9 mouse cellular contexts compared by ENCODE assay signal in the genomic region with DNA sequence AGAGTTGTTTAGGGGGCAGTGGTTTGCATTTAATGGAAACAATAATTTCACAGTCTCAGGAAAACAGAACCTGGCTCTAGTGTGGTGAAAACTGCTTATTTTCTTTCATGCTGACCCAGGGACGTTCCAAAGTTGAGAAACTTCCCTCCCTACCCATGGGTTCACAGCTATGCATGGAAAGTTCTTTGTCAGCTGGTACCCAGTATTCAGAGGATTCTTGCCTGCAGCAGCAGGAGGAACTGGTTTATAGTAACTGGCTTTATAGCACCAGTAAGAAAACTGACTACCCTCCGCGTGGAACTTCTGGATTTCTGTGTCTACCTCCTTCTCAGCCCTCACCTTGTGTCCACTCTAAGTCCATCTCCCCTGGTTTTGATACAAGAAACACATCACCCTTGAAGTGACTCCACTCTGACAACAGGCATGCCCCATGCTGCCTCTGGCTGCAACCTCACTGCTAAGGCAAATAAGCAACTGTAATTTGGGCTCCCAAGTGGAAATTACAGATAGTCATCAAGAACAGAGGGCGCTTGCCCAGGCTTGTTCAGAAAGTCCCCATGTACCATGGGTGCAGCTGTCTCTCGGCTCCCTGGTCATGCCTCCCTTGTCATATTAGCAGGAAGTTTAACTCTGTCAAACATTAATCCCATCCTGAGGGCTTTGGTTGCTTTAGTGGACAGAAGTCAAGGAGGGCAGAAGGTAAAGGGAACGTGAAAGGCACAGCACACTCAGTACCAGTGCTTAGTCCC.
DNase-seq lines count a peak whose midpoint lies in the region; ATAC-seq lines count a peak whose summit lies in the region.
"Had no signal": no experiment of that assay in that cellular context is flagged by ENCODE, and none has a peak within 500 bp of the region (broad histone marks: within the 10 kb centered on the region; RNA-seq: fewer than 3 reads in every experiment).

No protein-coding gene starts in this region.

- H3K9me3 ChIP-seq in embryonic facial prominence, embryonic 15.5 days (replicated peaks): no peaks in the 10 kb centered on the region
- H3K9me3 ChIP-seq in hindbrain, embryonic 16.5 days (ENCODE audit: control insufficient read depth, low read length): no peaks in the 10 kb centered on the region

- DNase-seq in Muller cell, postnatal 12 days (ENCODE audit: inconsistent ontology term): peak; percentile 38
- DNase-seq in kidney, postnatal 36 days: peak; percentile 72 to 92
- no peak for DNase-seq in right cerebral cortex, adult 2 months (ENCODE audit: low spot score in 2 of 2)
- no peak for DNase-seq in layer of hippocampus, adult 8-10 months (ENCODE audit: low spot score in 2 of 2)

- WGBS in embryonic facial prominence, embryonic 15.5 days: 48% methylated on average over 6 of the region's 6 CpGs
- 84% methylated on average over 6 of the region's 6 CpGs for WGBS in hindbrain, embryonic 16.5 days

- H3K9ac ChIP-seq in embryonic facial prominence, embryonic 15.5 days: no peak overlapping the region
- H3K9ac ChIP-seq in hindbrain, embryonic 16.5 days (ENCODE audit: low read depth, low read length): no peak overlapping the region

- no peaks in the 10 kb centered on the region for H3K27me3 ChIP-seq in embryonic facial prominence, embryonic 15.5 days
- H3K27me3 ChIP-seq in hindbrain, embryonic 16.5 days (replicated peaks; ENCODE audit: control insufficient read depth, insufficient read depth, low read length): no peaks in the 10 kb centered on the region; the same call in 1 of the 2 replicates

- peak overlapping the region; percentile 59 for H3K27ac ChIP-seq in embryonic facial prominence, embryonic 15.5 days (replicated peaks)
- no peak overlapping the region for H3K27ac ChIP-seq in hindbrain, embryonic 16.5 days (ENCODE audit: low read depth, low read length)

- H3K4me3 ChIP-seq in embryonic facial prominence, embryonic 15.5 days (replicated peaks): no peak overlapping the region
- no peak overlapping the region for H3K4me3 ChIP-seq in hindbrain, embryonic 16.5 days (ENCODE audit: low read length)

- H3K4me2 ChIP-seq in embryonic facial prominence, embryonic 15.5 days (replicated peaks): no peak overlapping the region
- no peak overlapping the region for H3K4me2 ChIP-seq in hindbrain, embryonic 16.5 days (ENCODE audit: low read length)
- H3K4me2 ChIP-seq: midbrain, embryonic 11.5 days had no signal

- H3K4me1 ChIP-seq in embryonic facial prominence, embryonic 15.5 days: peaks cover 15% of the 10 kb centered on the region; the same call in 1 of the 2 replicates
- H3K4me1 ChIP-seq in hindbrain, embryonic 16.5 days (ENCODE audit: control insufficient read depth, insufficient read depth, low read depth, low read length): no peaks in the 10 kb centered on the region

- peak; percentile 49; the same call in 1 of the 2 replicates for ATAC-seq in embryonic facial prominence, embryonic 15.5 days (ENCODE audit: insufficient number of reproducible peaks, low FRiP score, low TSS enrichment, low read depth)
- peak; percentile 22; the same call in 1 of the 2 replicates for ATAC-seq in megakaryocyte progenitor cell, adult 5-6 weeks (replicated peaks; ENCODE audit: poor library complexity)
- no peak for ATAC-seq in hindbrain, embryonic 16.5 days
- ATAC-seq: activated CD4-positive, CD25-positive, alpha-beta regulatory T cell, adult 4 months had no signal

- no peaks in the 10 kb centered on the region for H3K36me3 ChIP-seq in embryonic facial prominence, embryonic 15.5 days
- no peaks in the 10 kb centered on the region for H3K36me3 ChIP-seq in hindbrain, embryonic 16.5 days (ENCODE audit: control insufficient read depth, insufficient read depth, low read length)

Comparison
In these comparisons a context has a peak if more than half of its experiments do, and no peak if none do; other contexts are left out.
1. DNase-seq: peak in Muller cell, postnatal 12 days (single experiment) and kidney, postnatal 36 days (2 of 2); none in right cerebral cortex, adult 2 months (0 of 2) and layer of hippocampus, adult 8-10 months (0 of 2).